Mouse (Mus musculus): ENCODE measurements at regions not wholly inside any gene's neighbourhood (a gene's known extent, or its start where the extent isn't known, plus 50 kb on each side); places are given as distances from the start of the nearest gene placed in this dataset.
A peak's percentile ranks its signal among the peaks of the same experiment; 100 is the strongest.

DNA sequence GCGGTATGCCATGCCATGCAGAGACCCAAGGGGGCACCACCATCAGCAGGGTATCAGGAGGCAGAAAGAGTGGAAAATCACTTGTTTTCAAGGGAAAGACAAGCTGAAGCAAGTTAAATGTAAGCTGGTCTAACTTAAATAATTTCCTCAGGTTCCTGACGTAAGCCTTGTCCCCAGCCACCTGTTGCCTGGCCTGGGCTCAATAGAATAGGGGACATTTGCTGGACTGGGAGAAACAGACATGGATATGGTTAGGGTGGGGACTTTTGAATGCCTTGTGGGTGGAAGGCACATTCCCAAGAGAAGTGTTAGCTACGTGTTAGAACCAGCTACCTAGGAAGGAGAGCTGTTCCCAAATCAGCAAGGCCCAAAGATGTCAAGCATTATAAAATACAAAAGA lies 100.6 kb upstream of the Sh3bp4 start:
- Histone ChIP-seq H3K9ac (no peak overlapping the region), H3K9me3 (no peaks in the 10 kb centered on the region), H3K4me3 (no peak overlapping the region), H3K36me3 (no peaks in the 10 kb centered on the region), H3K27ac (no peak overlapping the region), H3K4me1 (0 out of 2 replicates have a peak, but pooled peaks cover 4% of the 10 kb centered on the region), H3K4me2 (replicated peaks) (no peak overlapping the region), H3K27me3 (no peaks in the 10 kb centered on the region)
- ATAC-seq (ENCODE audit: low FRiP score, low read depth): no peak
- WGBS: 82% methylated on average over 3 of the region's 3 CpGs

DNA sequence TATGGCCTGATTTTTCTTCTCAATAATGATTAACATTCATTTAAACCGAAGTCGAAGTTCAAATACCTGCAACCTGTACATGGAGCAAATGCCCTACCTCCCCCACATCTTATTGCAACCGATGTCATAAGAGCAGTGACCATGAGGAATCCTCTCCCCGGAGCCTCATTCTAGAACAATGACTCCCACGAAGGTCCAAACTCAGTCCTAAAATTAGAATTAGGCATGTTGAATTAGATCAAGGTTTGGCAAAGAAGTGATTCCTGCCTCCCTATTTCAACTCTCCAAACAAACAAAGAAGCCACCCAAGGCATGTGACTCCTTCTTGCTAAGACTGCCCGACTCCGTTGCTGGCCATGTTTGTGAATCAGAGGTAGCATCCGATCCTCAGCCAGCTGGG lies 94.1 kb upstream of the Sh3bp4 start:
- ATAC-seq (ENCODE audit: low FRiP score, low read depth): no peak
- WGBS: 85% methylated on average over 8 of the region's 8 CpGs
- Histone ChIP-seq H3K27me3 (no peaks in the 10 kb centered on the region), H3K9ac (no peak overlapping the region), H3K4me1 (0 out of 2 replicates have a peak, but pooled peaks cover 4% of the 10 kb centered on the region), H3K9me3 (0 out of 2 replicates have a peak, but pooled peaks cover 5% of the 10 kb centered on the region), H3K27ac (no peak overlapping the region), H3K36me3 (no peaks in the 10 kb centered on the region), H3K4me2 (replicated peaks) (no peak overlapping the region), H3K4me3 (no peak overlapping the region)

DNA sequence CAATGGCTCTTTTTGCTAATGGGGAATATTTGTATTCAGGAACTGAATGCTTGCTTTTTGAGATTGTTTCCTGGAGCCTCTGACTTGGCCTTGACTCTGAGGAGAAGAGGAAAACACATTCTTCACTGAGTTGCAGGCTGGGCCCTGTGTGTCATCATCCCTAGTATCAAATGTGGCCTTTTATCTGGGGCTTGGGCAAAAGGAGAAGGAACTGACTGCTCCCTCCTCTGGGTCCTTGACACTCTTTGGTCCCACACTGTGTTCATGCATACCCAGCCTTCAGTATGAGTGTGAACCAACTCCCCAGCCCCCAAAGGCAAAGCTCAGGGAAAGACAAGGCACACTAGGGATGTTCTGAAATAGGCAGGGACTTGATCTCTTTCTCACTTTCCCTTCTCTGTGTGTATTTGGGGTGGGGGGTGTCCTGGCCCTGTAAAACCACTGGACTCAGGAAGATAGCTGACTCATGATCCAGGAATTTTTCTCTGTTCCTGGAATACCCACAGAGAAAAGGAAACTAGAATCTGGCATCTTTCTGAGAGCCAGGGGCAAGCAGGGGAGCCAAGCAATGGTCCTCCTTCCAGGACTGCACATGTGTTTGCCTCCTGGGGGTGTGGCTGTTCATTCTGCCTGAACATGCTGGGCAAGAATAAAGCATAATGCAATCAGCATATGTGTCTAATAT lies 82.1 kb upstream of the Sh3bp4 start:
- no peak overlapping the region for H3K4me2 ChIP-seq (replicated peaks)

DNA sequence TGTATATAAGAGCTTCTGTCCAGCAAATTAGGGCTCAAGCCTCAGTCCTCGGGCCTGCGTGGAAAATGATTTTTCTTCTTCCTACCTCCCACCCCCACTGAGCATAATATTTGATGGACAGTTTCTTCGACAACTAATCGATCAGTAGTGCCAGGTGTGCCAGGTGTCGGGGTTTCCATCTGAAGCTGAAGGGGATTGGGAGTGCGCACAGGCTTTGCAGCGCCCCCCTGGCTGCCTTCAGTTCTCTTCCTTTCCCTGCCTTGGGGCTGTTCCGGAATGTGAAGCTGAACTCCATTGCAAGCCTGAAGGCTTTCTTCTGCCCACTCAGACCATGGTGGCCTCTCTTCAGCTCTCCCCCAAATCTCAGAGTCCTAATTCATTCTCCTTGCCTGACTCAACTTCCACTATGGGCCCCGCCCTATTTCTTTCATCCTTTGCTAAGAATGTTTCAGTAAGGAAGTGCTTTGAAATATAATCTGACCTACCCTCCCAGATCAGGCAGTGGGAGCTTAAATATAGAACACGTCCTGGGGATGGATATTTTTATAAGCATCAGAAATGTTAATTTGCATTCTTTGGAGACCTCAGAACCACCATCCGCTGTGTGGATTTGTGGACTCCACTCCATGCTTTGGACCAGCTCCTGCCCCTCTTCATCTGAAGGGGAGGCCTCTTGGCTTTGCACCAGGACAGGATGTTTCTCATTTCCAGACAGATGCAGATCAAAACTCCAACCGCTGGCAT lies 75.5 kb upstream of the Sh3bp4 start:
- Histone ChIP-seq H3K9ac (no peak overlapping the region), H3K27ac (peak overlapping the region; percentile 61; the same call in 1 of the 2 replicates), H3K4me2 (replicated peaks) (no peak overlapping the region), H3K36me3 (no peaks in the 10 kb centered on the region), H3K4me1 (peaks cover 37% of the 10 kb centered on the region), H3K27me3 (no peaks in the 10 kb centered on the region), H3K4me3 (no peak overlapping the region), H3K9me3 (no peaks in the 10 kb centered on the region)
- ATAC-seq (ENCODE audit: low FRiP score, low read depth): peak; percentile 78
- 42% methylated on average over 12 of the region's 12 CpGs for WGBS

More for the DNA sequence above, 82.1 kb upstream of the Sh3bp4 start:
- Histone ChIP-seq H3K4me3 (no peak overlapping the region), H3K27ac (no peak overlapping the region), H3K4me1 (no peaks in the 10 kb centered on the region), H3K9ac (no peak overlapping the region), H3K9me3 (no peaks in the 10 kb centered on the region), H3K36me3 (no peaks in the 10 kb centered on the region), H3K27me3 (no peaks in the 10 kb centered on the region)
- no peak for ATAC-seq (ENCODE audit: low FRiP score, low read depth)

DNA sequence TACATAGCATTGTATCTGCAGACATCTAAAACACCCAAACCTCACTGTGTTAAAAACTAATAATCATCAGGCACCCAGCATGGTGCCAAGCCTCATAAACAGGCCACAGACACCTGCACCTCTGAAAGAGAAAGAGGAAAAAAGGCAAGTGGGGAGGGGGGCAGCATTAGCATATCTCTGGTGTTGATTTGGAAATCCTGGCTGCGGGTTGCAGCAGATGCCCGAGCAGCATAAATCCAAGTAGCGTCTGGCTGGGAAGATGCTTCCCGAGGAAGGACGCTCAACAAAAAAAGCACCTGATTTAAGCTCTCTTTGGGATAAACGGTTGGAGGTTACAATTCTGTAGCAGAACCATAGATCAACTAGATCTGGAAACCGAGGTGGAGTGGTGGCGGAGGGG lies 74.3 kb upstream of the Sh3bp4 start:
- Histone ChIP-seq H3K27me3 (no peaks in the 10 kb centered on the region), H3K4me1 (peaks cover 37% of the 10 kb centered on the region), H3K4me2 (replicated peaks) (no peak overlapping the region), H3K27ac (no peak overlapping the region), H3K9me3 (no peaks in the 10 kb centered on the region), H3K36me3 (no peaks in the 10 kb centered on the region), H3K4me3 (no peak overlapping the region), H3K9ac (no peak overlapping the region)
- 17% methylated on average over 8 of the region's 8 CpGs for whole genome bisulfite sequencing
- ATAC-seq (ENCODE audit: low FRiP score, low read depth): no peak

DNA sequence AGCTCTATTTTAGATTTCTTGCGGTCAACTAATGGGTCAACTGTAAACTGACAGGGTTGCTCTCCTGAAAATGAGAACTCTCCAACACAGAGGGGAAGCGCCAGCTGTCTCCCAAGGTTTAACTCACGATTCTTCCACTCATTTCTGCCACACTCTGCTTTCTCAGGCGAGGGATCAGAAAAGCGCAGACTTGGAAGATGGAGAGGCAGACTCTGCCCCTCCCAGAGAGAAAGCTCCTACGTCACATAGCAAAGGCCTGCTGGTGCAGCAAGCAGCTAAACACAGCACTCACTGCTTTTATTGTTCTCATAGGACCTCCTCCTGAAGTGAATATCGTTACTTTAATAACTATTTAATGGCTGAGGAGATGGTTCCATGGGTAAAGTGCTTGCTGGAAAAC lies 73.6 kb upstream of the Sh3bp4 start:
- H3K27me3 ChIP-seq: no peaks in the 10 kb centered on the region
- no peak for ATAC-seq (ENCODE audit: low FRiP score, low read depth)
- H3K36me3 ChIP-seq: no peaks in the 10 kb centered on the region
- H3K9ac ChIP-seq: no peak overlapping the region
- no peak overlapping the region for H3K4me2 ChIP-seq (replicated peaks)
- H3K27ac ChIP-seq: no peak overlapping the region
- WGBS: 38% methylated on average over 7 of the region's 7 CpGs
- no peaks in the 10 kb centered on the region for H3K9me3 ChIP-seq
- peaks cover 37% of the 10 kb centered on the region for H3K4me1 ChIP-seq
- no peak overlapping the region for H3K4me3 ChIP-seq

DNA sequence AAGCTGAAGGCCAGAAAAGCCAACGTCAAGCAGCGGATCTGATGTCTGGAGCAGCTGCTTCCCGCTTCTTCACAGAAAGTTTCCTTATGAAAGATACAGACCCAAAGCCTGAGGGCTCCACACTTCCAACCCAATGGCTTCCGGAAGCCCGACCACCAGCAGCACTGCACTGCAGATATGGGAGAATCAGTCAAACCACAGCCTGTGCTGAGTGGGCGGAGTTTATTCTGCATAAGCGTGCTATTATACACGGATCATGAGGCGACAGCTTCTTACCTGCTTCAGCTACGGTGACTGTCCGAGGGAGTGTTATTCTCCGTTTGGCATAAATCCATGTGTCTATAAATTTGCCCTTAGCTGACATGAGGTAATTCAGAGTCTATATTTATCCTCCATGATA lies 72.4 kb upstream of the Sh3bp4 start:
- WGBS: 76% methylated on average over 12 of the region's 12 CpGs
- no peak overlapping the region for H3K27ac ChIP-seq

DNA sequence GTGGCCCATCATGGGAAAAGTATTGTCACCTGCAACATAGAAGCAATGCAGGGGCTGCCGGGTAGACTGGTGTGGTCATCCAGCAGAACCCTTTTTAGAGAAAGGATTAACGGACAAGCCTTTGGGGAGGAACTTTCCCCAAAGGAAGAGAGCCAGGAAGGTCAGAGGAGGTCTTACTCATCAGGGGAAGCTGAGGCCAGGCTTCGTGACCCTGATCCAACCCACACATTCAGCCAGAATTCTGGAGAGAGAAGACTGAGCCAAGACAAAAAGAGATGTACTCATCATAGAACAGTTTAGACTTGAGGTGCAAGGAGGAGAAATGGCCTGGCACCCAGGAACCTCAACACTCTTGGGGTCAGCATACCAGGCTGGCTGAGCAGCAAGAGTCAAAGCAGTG lies 67.9 kb upstream of the Sh3bp4 start:
- 76% methylated on average over 3 of the region's 3 CpGs for WGBS
- no peak overlapping the region for H3K4me2 ChIP-seq (replicated peaks)

More for the DNA sequence above, 72.4 kb upstream of the Sh3bp4 start:
- no peak overlapping the region for H3K4me3 ChIP-seq
- H3K4me2 ChIP-seq (replicated peaks): no peak overlapping the region
- H3K36me3 ChIP-seq: no peaks in the 10 kb centered on the region
- H3K9me3 ChIP-seq: no peaks in the 10 kb centered on the region
- peaks cover 37% of the 10 kb centered on the region for H3K4me1 ChIP-seq
- no peak overlapping the region for H3K9ac ChIP-seq
- ATAC-seq (ENCODE audit: low FRiP score, low read depth): no peak
- no peaks in the 10 kb centered on the region for H3K27me3 ChIP-seq

DNA sequence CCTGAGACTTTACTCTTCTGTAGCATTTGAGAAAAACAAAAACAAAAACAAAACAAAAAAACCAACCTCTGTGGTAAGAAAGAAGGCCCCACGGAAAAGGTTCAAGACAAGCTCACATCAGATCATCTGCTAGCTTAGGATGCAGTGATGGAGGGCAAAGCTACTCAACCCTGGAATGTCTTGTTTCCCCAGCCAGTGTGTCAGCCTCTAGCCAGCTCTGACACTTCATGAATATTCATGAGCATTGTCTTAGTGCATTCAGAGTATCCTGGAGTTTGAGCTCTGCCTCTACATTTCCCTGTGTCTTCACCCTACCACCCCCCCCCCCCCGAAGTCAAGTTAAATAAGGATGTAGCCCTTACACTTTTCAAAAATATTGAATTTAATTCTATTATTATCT lies 66.5 kb upstream of the Sh3bp4 start:
- Histone ChIP-seq H3K4me1 (no peaks in the 10 kb centered on the region), H3K4me3 (no peak overlapping the region), H3K4me2 (replicated peaks) (no peak overlapping the region), H3K36me3 (no peaks in the 10 kb centered on the region), H3K9me3 (no peaks in the 10 kb centered on the region), H3K9ac (no peak overlapping the region), H3K27me3 (no peaks in the 10 kb centered on the region), H3K27ac (no peak overlapping the region)
- ATAC-seq (ENCODE audit: low FRiP score, low read depth): no peak
- WGBS: 71% methylated on average over 2 of the region's 2 CpGs

More for the DNA sequence above, 67.9 kb upstream of the Sh3bp4 start:
- no peaks in the 10 kb centered on the region for H3K9me3 ChIP-seq
- 0 out of 2 replicates have a peak, but pooled peaks cover 4% of the 10 kb centered on the region for H3K4me1 ChIP-seq
- H3K4me3 ChIP-seq: no peak overlapping the region
- no peaks in the 10 kb centered on the region for H3K27me3 ChIP-seq
- no peak for ATAC-seq (ENCODE audit: low FRiP score, low read depth)
- no peaks in the 10 kb centered on the region for H3K36me3 ChIP-seq
- H3K27ac ChIP-seq: no peak overlapping the region
- H3K9ac ChIP-seq: no peak overlapping the region

DNA sequence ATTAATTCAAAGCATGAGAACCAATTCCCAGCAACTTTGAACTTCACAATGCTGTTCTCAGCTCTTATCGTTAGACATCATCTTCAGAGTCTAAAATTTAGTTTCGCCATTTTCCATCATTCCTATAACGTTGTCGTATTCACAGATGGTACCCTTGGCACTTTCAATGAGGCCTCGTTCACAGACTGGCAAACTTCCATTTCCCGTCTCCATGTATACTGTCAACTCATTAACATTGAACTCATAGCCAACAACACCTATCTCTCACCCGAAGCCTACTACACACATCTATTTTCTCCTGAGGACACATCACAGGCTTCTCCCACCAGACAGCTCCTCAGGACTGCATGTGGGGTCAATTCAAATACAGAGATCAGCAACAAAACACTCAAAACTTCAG lies 62.7 kb upstream of the Sh3bp4 start:
- H3K4me2 ChIP-seq (replicated peaks): no peak overlapping the region
- H3K4me3 ChIP-seq: no peak overlapping the region
- no peaks in the 10 kb centered on the region for H3K9me3 ChIP-seq
- 87% methylated on average over 7 of the region's 7 CpGs for WGBS
- no peak overlapping the region for H3K9ac ChIP-seq
- no peak for ATAC-seq (ENCODE audit: low FRiP score, low read depth)
- H3K36me3 ChIP-seq: no peaks in the 10 kb centered on the region
- H3K4me1 ChIP-seq: peaks cover under 1% of the 10 kb centered on the region; the same call in 1 of the 2 replicates
- H3K27ac ChIP-seq: no peak overlapping the region
- H3K27me3 ChIP-seq: no peaks in the 10 kb centered on the region

DNA sequence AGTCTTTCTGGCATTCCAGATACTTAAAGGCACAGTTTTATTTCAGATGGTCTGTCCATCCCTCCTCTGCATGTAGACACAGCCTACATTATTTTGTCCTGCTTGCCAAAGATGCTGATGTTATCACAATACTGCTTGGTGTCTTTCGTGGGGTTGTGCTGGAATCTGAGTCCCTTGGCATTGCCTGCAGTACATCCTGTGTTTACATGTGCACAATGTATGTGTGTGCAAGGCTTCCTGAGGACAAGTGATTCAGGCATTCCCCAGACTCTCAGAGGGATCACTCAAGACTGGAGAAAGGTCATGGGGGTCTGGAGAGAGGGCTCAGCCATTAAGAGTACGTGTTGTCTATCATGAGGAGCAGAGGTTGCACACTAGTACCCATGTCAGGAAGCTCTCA lies 60.0 kb upstream of the Sh3bp4 start:
- Histone ChIP-seq H3K27me3 (no peaks in the 10 kb centered on the region), H3K4me2 (replicated peaks) (no peak overlapping the region), H3K9ac (no peak overlapping the region), H3K4me3 (no peak overlapping the region), H3K4me1 (peaks cover 11% of the 10 kb centered on the region), H3K9me3 (no peaks in the 10 kb centered on the region), H3K36me3 (no peaks in the 10 kb centered on the region), H3K27ac (no peak overlapping the region)
- WGBS: 59% methylated on average over 2 of the region's 2 CpGs
- ATAC-seq (ENCODE audit: low FRiP score, low read depth): no peak

DNA sequence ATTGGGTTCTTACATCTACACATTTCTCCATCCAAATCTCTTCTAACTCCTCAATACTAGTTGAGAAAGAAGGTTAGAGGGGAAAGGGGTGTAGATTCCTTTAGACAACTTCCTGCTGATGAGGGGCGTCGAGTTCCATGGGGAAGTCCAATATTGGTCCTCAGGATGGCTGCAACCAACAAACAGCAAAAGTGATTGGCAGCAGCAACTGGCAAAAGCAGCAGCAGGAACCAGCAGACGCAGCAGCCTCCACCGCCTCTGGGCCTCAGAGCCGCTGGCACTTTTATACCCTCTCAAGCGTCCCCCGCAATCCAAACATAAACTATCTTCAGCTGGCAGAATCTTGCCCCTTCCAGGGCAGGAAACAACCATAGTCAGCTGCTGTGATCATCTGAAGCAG lies 58.8 kb upstream of the Sh3bp4 start:
- Histone ChIP-seq H3K27me3 (no peaks in the 10 kb centered on the region), H3K4me1 (peaks cover 23% of the 10 kb centered on the region), H3K4me3 (no peak overlapping the region), H3K9me3 (no peaks in the 10 kb centered on the region), H3K9ac (no peak overlapping the region), H3K36me3 (no peaks in the 10 kb centered on the region), H3K27ac (no peak overlapping the region), H3K4me2 (replicated peaks) (no peak overlapping the region)
- 54% methylated on average over 7 of the region's 7 CpGs for WGBS
- ATAC-seq (ENCODE audit: low FRiP score, low read depth): no peak

All from limb, embryonic 13.5 days (tissue).